Mouse (Mus musculus) spleen, adult 12 weeks (tissue): ENCODE results near the gene Amfr.
A peak's percentile ranks its signal among the peaks of the same experiment; 100 is the strongest.

Experiments
- DNase-seq: peaks from one replicate; pipeline ENCODE4 v3.0.0; 2022; ENCODE audit warnings: low spot score

The Amfr gene

DNA sequence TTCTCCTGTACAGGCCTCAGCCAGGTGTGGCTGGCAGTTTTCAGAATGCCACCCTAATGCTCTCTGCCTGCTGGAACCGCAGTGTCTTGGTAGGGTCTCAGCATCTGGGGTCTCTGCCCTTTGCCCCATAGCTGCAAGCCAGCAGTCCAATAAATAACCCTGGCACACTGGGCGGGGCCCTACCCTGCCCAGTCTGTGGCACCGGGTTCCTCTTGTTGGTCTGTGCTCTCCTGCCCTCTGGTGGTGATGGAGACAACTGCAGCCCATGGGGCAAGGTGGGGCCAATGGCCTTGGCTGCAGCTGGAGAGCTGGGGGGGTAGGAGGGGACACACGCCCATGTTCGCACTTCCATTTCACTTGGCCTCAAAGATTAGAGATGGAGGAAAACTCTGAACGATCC is 79.8 kb downstream of the Amfr start:
- peak; percentile 34 for DNase-seq

DNA sequence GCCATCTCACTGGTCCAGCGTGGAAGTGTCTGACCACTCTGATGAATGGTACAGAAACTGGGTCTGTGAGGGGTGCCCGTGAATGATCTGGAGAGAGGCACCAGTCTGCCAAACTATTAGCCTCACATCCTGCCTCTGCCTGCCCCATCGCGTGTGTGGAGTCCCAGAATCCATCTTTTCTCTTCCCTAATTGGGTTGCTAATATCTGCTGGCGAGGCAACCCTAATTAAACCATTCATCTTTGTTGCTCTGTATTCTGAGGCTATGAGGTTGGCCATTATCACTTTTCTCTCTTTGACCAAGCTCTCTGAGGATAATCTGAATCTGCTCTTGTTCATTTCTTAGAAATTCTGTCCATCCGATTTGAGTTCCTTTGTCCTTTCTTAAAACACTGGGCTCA is 81.3 kb downstream of the Amfr start:
- no peak for DNase-seq

DNA sequence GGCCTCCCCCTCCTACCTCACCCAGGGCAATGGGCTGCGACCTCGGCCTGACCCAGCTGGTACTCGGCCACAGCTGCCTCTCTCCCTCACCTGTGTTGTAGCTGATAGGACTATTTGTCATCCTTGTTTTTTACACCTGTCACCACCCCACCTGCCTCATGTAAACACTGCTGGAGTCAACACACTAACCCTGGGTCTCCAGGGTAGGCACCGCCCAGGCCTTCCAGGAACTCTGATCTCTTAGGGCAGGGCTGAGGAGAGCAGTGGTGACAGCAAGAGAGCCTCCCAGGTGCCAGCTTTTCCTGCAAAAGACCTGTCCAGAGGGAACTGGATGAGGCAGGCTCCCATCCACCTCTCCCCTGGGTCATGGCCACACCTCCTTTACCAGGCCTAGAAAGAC is 83.4 kb downstream of the Amfr start:
- DNase-seq = no peak

DNA sequence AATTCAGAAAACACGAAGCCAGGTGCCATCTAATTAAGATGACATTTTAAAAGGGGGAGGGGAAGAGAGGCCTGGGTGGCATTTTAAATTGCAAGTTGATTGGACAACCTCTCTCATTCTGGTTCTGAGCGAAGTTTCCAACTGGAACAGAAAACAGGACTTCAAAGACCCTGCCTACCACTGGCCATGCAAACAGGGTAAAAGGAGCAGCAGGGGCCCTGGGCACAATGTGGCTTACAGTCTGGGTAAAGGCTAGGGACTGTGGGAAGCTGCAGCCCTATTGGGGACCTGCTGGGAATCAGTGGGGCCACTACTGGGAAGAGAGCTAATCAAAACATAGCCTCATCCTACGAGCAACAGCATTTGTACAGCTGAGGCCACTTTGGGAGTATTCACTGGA is 87.1 kb downstream of the Amfr start:
- DNase-seq = no peak

DNA sequence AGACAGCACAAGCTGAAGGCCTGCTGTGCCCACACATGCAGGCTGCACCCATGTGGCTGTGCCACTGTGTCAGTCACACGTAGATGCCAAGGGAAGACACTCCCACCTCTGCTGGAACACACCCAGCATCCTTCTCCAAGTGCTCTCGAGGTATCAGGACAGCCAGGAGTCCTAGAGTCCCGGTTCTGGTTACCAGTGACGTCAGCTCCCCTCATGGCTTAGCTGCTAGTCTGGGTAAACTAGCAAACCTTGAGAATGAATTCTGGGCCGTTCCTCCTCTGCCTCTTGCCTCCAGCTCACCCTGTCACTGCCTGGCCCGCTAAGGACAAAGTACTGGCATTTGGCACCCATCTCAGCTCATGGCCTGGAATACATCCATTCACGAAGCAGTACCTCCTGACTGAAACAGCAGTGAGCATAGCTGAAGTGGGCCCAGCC is 88.7 kb downstream of the Amfr start:
- DNase-seq = no peak
